Mouse (Mus musculus): ENCODE results near the gene Tex30. TPM values are rescaled to one million over a fixed set of nuclear protein-coding genes. Genes with fewer than 3 reads are reported as not detected.
"Not testable (repeated sequence)": the region's sequence is repeated elsewhere in the genome, so short reads cannot be mapped to it uniquely, and the experiment has no call there.

The Tex30 gene
- polyA plus RNA-seq, 1 experiment from 2014 or later, result 84.9 TPM

DNA sequence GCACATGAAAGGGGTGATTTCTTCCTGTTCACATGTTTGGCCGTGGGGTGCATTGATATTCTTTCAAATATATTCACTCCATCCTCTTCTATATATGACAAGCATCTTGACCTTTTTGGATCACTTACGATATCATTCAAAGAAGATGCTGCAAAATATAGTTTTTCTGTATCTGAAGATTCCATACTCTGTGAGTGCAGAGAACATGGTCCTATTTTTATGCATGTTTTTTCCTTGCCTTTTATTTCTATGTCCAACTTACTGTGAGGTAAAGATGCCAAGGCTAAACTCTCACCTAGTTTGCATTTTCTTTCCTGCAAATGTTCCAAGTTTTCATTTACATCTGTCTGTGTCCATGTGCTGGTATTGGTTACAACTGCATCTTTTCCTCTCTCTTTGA, 40.4 kb downstream of the Tex30 start, which contains the start of gene Gm8251:
TSS of gene Gm8251 (minus strand) at position 101 of the 400 bp plus-strand sequence.
- H3K27me3 ChIP-seq (replicated peaks; ENCODE audit: control insufficient read depth, insufficient read depth, low read length), result no peaks in the 10 kb centered on the region
- H3K36me3 ChIP-seq (ENCODE audit: control insufficient read depth, insufficient read depth, low read length), result no peaks in the 10 kb centered on the region
- no peak within 1 kb of the TSS for H3K27ac ChIP-seq (ENCODE audit: low read depth, low read length)
- no peak within 1 kb of the TSS for H3K4me3 ChIP-seq (ENCODE audit: low read depth, low read length)
- H3K9me3 ChIP-seq (replicated peaks; ENCODE audit: control insufficient read depth, low read length), result no peaks in the 10 kb centered on the region
- ATAC-seq (no peak), DNase-seq (ENCODE audit: low spot score) (no peak)
- H3K9ac ChIP-seq (ENCODE audit: low read length), result no peak within 1 kb of the TSS
- H3K4me2 ChIP-seq (ENCODE audit: low read length), result no peak within 1 kb of the TSS
- no peaks in the 10 kb centered on the region for H3K4me1 ChIP-seq (ENCODE audit: control insufficient read depth, insufficient read depth, low read length)
- WGBS, result 94% methylated on average over 2 of the region's 2 CpGs

GRCm38 (mm10) chr1:44057805-44058204, 44.4 kb downstream of the Tex30 start:
- Histone ChIP-seq H3K36me3 (ENCODE audit: control insufficient read depth, insufficient read depth, low read length) (no peaks in the 10 kb centered on the region), H3K4me3 (ENCODE audit: low read depth, low read length) (no peak overlapping the region), H3K9me3 (replicated peaks; ENCODE audit: control insufficient read depth, low read length) (no peaks in the 10 kb centered on the region), H3K27me3 (replicated peaks; ENCODE audit: control insufficient read depth, insufficient read depth, low read length) (no peaks in the 10 kb centered on the region), H3K27ac (ENCODE audit: low read depth, low read length) (no peak overlapping the region), H3K9ac (ENCODE audit: low read length) (no peak overlapping the region), H3K4me2 (ENCODE audit: low read length) (no peak overlapping the region), H3K4me1 (ENCODE audit: control insufficient read depth, insufficient read depth, low read length) (no peaks in the 10 kb centered on the region)
- DNase-seq (ENCODE audit: low spot score) (no peak), ATAC-seq (no peak)
- WGBS, result 88% methylated on average over 3 of the region's 3 CpGs

DNA sequence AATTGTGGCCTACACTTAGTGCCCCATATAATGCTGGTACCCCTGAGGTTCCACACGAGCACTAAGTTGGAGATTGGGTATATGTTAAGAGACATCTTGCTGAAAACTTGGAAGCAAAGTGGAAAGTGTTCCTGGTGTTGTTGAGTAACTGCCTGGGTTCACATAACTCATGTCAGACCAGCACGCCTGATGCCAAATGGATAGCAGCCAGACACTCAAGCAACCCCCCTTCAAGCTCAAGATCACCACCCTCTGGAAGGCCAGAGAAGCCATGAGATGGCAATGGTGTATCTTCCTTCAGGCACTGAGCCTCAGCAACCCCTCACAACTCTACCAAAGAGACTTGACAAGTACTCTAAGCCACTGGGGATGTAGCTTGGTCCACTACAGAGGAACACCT, 55.7 kb downstream of the Tex30 start:
- H3K4me2 ChIP-seq (ENCODE audit: low read length), result no peak overlapping the region
- 71% methylated on average over 2 of the region's 2 CpGs for WGBS
- no peak for ATAC-seq
- H3K9ac ChIP-seq (ENCODE audit: low read length), result no peak overlapping the region
- H3K27ac ChIP-seq (ENCODE audit: low read depth, low read length), result no peak overlapping the region
- H3K27me3 ChIP-seq (replicated peaks; ENCODE audit: control insufficient read depth, insufficient read depth, low read length), result no peaks in the 10 kb centered on the region
- H3K4me3 ChIP-seq (ENCODE audit: low read depth, low read length), result no peak overlapping the region
- DNase-seq (ENCODE audit: low spot score), result no peak
- 0 out of 2 replicates have a peak, but pooled peaks cover 2% of the 10 kb centered on the region for H3K4me1 ChIP-seq (ENCODE audit: control insufficient read depth, insufficient read depth, low read length)
- H3K36me3 ChIP-seq (ENCODE audit: control insufficient read depth, insufficient read depth, low read length), result no peaks in the 10 kb centered on the region
- no peaks in the 10 kb centered on the region for H3K9me3 ChIP-seq (replicated peaks; ENCODE audit: control insufficient read depth, low read length)

GRCm38 (mm10) chr1:44045689-44046088, 56.6 kb downstream of the Tex30 start:
- H3K36me3 ChIP-seq (ENCODE audit: control insufficient read depth, insufficient read depth, low read length); DNase-seq (ENCODE audit: low spot score); H3K27ac ChIP-seq (ENCODE audit: low read depth, low read length); ATAC-seq; H3K4me1 ChIP-seq (ENCODE audit: control insufficient read depth, insufficient read depth, low read length); H3K9me3 ChIP-seq (replicated peaks; ENCODE audit: control insufficient read depth, low read length); H3K4me2 ChIP-seq (ENCODE audit: low read length); H3K4me3 ChIP-seq (ENCODE audit: low read depth, low read length); H3K27me3 ChIP-seq (replicated peaks; ENCODE audit: control insufficient read depth, insufficient read depth, low read length); H3K9ac ChIP-seq (ENCODE audit: low read length): not testable (repeated sequence)
- WGBS, result 91% methylated on average over 5 of the region's 5 CpGs

DNA sequence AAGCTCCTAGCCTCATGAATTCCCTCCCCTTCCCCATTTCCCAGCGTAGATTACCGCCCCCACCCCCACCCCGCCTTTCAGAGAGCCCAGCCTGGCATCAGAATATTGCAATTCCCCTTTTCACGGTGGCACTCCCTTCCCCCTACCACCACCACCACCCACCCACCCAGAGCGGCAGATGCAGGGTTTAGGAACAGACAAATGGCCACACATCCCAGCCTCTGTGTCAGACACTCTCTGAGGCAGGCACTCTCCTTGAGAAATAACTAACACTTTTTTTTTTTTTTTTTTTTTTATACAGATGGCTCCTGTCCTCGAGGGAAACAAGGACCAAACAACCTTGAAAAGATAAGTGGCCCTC, 59.7 kb downstream of the Tex30 start:
- ATAC-seq (peak; percentile 80), DNase-seq (ENCODE audit: low spot score) (no peak)
- H3K4me1 ChIP-seq (ENCODE audit: control insufficient read depth, insufficient read depth, low read length), result 0 out of 2 replicates have a peak, but pooled peaks cover 2% of the 10 kb centered on the region
- no peaks in the 10 kb centered on the region for H3K27me3 ChIP-seq (replicated peaks; ENCODE audit: control insufficient read depth, insufficient read depth, low read length)
- H3K4me2 ChIP-seq (ENCODE audit: low read length), result peak overlapping the region; percentile 70
- no peaks in the 10 kb centered on the region for H3K36me3 ChIP-seq (ENCODE audit: control insufficient read depth, insufficient read depth, low read length)
- no peaks in the 10 kb centered on the region for H3K9me3 ChIP-seq (replicated peaks; ENCODE audit: control insufficient read depth, low read length)
- peak overlapping the region; percentile 70 for H3K9ac ChIP-seq (ENCODE audit: low read length)
- H3K4me3 ChIP-seq (ENCODE audit: low read depth, low read length), result peak overlapping the region; percentile 43
- 2% methylated on average over 6 of the region's 6 CpGs for WGBS
- no peak overlapping the region for H3K27ac ChIP-seq (ENCODE audit: low read depth, low read length)

GRCm38 (mm10) chr1:44041797-44042554, 60.3 kb downstream of the Tex30 start:
- no peaks in the 10 kb centered on the region for H3K27me3 ChIP-seq (replicated peaks; ENCODE audit: control insufficient read depth, insufficient read depth, low read length)
- peak overlapping the region; percentile 70 for H3K9ac ChIP-seq (ENCODE audit: low read length)
- peak overlapping the region; percentile 43 for H3K4me3 ChIP-seq (ENCODE audit: low read depth, low read length)
- WGBS, result under 1% methylated on average over 17 of the region's 17 CpGs
- ATAC-seq, result peak; percentile 83
- H3K9me3 ChIP-seq (replicated peaks; ENCODE audit: control insufficient read depth, low read length), result no peaks in the 10 kb centered on the region
- 0 out of 2 replicates have a peak, but pooled peaks cover 2% of the 10 kb centered on the region for H3K4me1 ChIP-seq (ENCODE audit: control insufficient read depth, insufficient read depth, low read length)
- peak; percentile 93 for DNase-seq (ENCODE audit: low spot score)
- H3K4me2 ChIP-seq (ENCODE audit: low read length), result peak overlapping the region; percentile 70
- no peaks in the 10 kb centered on the region for H3K36me3 ChIP-seq (ENCODE audit: control insufficient read depth, insufficient read depth, low read length)
- H3K27ac ChIP-seq (ENCODE audit: low read depth, low read length), result no peak overlapping the region

Other genes with a start within 250 kb of the Tex30 start
- 45.1 and 53.3 TPM in 2 replicates for gene Tpp2, start 168.8 kb downstream of the Tex30 start, polyA plus RNA-seq (2014; fragmentation: Nextera tagmentation; extraction: Ambion mirVana)
- 1.7 and 1.8 TPM in 2 replicates for gene Mettl21c, start 82.4 kb downstream of the Tex30 start, polyA plus RNA-seq (2014; fragmentation: Nextera tagmentation; extraction: Ambion mirVana)
- gene Gm8251, start 40.5 kb downstream of the Tex30 start, polyA plus RNA-seq (2014; fragmentation: Nextera tagmentation; extraction: Ambion mirVana), result 0.04 and 0.08 TPM in 2 replicates
- 34.4 and 39.2 TPM in 2 replicates for gene Kdelc1, start 16.4 kb upstream of the Tex30 start, polyA plus RNA-seq (2014; fragmentation: Nextera tagmentation; extraction: Ambion mirVana)
- gene Bivm, start 16.5 kb upstream of the Tex30 start, polyA plus RNA-seq (2014; fragmentation: Nextera tagmentation; extraction: Ambion mirVana), result 35.6 and 48.8 TPM in 2 replicates
- gene Ercc5, start 45.3 kb upstream of the Tex30 start, polyA plus RNA-seq (2014; fragmentation: Nextera tagmentation; extraction: Ambion mirVana), result 32.5 and 35.6 TPM in 2 replicates
- gene Mettl21e, start 116.5 kb upstream of the Tex30 start, polyA plus RNA-seq (2014; fragmentation: Nextera tagmentation; extraction: Ambion mirVana), result 0.06 TPM in 1 of 2 replicates, not detected in the other